Mouse (Mus musculus) MEL (cell line): Measurements from ENCODE around the gene H2-K1. TPM values are rescaled to one million over a fixed set of nuclear protein-coding genes. Genes with fewer than 3 reads are reported as not detected.

Source experiments
- DNase-seq: peaks from one replicate; pipeline ENCODE4 v3.0.0; 2011; ENCODE audit warnings: low read depth, low spot score
- H3K27ac ChIP-seq: 2 replicates; pipeline ENCODE4 v1.5.1; 2012; ENCODE audit warnings: low read depth, mild to moderate bottlenecking, control low read depth, low read length, moderate library complexity; ENCODE audit not compliant: control insufficient read depth
- H3K27me3 ChIP-seq, 2 experiments: fragments of 150-350 bp in 1 of 2; sonication (generic) in 1 of 2; 2 replicates each; pipeline ENCODE4 v1.6.1; 2012; ENCODE audit warnings: low read length in 2 of 2, mild to moderate bottlenecking in 2 of 2, improper control_type of control experiment in 1 of 2, moderate library complexity in 1 of 2; ENCODE audit not compliant: insufficient read depth in 2 of 2, control insufficient read depth in 1 of 2
- H3K36me3 ChIP-seq, 2 experiments: 2 replicates each; pipeline ENCODE4 v1.6.1; 2012 to 2014; ENCODE audit warnings: low read length in 2 of 2, improper control_type of control experiment in 1 of 2, inconsistent platforms in 1 of 2, mild to moderate bottlenecking in 1 of 2; ENCODE audit not compliant: insufficient read depth in 2 of 2, control insufficient read depth in 1 of 2
- H3K4me1 ChIP-seq, 2 experiments: fragments of 150-350 bp in 1 of 2; sonication (generic) in 1 of 2; 2 replicates each; pipeline ENCODE4 v1.6.1; 2012; ENCODE audit warnings: low read length in 2 of 2, improper control_type of control experiment in 1 of 2, mild to moderate bottlenecking in 1 of 2; ENCODE audit not compliant: insufficient read depth in 2 of 2, control insufficient read depth in 1 of 2
- H3K4me3 ChIP-seq, 2 experiments: fragments of 150-350 bp in 1 of 2; sonication (generic) in 1 of 2; 2 replicates each; pipeline ENCODE4 v1.5.1; 2012; ENCODE audit warnings: low read depth in 2 of 2, low read length in 2 of 2, mild to moderate bottlenecking in 2 of 2, moderate library complexity in 2 of 2, control low read depth in 1 of 2, improper control_type of control experiment in 1 of 2; ENCODE audit not compliant: control insufficient read depth in 1 of 2, insufficient read depth in 1 of 2
- H3K79me2 ChIP-seq: 2 replicates; pipeline ENCODE4 v1.6.1; 2012; ENCODE audit warnings: mild to moderate bottlenecking, low read length, moderate library complexity; ENCODE audit not compliant: control insufficient read depth, poor library complexity, insufficient read depth
- H3K9ac ChIP-seq: 2 replicates; pipeline ENCODE4 v1.6.1; 2012; ENCODE audit warnings: low read depth, mild to moderate bottlenecking, control low read depth, low read length, moderate library complexity; ENCODE audit not compliant: control insufficient read depth, poor library complexity, severe bottlenecking
- H3K9me3 ChIP-seq: fragments of 150-350 bp; sonication (generic); replicated peaks from 2 replicates; pipeline ENCODE4 v1.6.1; 2012; ENCODE audit warnings: mild to moderate bottlenecking, low read length, improper control_type of control experiment, moderate library complexity; ENCODE audit not compliant: insufficient read depth
- BHLHE40 ChIP-seq: IDR thresholded peaks from 2 replicates; pipeline ENCODE4 v1.6.1; 2012; ENCODE audit warnings: low read depth, mild to moderate bottlenecking, inconsistent platforms, low read length, improper control_type of control experiment, borderline replicate concordance
- CHD1 ChIP-seq: IDR thresholded peaks from 2 replicates; pipeline ENCODE4 v1.6.1; 2012; ENCODE audit warnings: low read depth, mild to moderate bottlenecking, inconsistent platforms, low read length, improper control_type of control experiment
- CTCF ChIP-seq, 3 experiments: IDR thresholded peaks in 2 of 3; conservative IDR thresholded peaks in 1 of 3; 2 replicates each; pipeline ENCODE4 v1.5.1; 2011 to 2012; ENCODE audit warnings: low read length in 3 of 3, low read depth in 2 of 3, mild to moderate bottlenecking in 2 of 3, improper control_type of control experiment in 1 of 3, inconsistent platforms in 1 of 3, mixed read lengths in 1 of 3, moderate library complexity in 1 of 3; ENCODE audit not compliant: control insufficient read depth in 1 of 3, insufficient read depth in 1 of 3, poor library complexity in 1 of 3, severe bottlenecking in 1 of 3
- EP300 ChIP-seq, 2 experiments: IDR thresholded peaks; 2 replicates each; pipeline ENCODE4 v1.6.1; 2011; ENCODE audit warnings: improper control_type of control experiment in 2 of 2, low read length in 2 of 2, low read depth in 1 of 2, mild to moderate bottlenecking in 1 of 2
- ETS1 ChIP-seq: IDR thresholded peaks from 2 replicates; pipeline ENCODE4 v1.6.1; 2012; ENCODE audit warnings: low read depth, mild to moderate bottlenecking, inconsistent platforms, low read length, improper control_type of control experiment, moderate library complexity
- HCFC1 ChIP-seq: IDR thresholded peaks from 2 replicates; pipeline ENCODE4 v1.6.1; 2012; ENCODE audit warnings: low read depth, mild to moderate bottlenecking, inconsistent platforms, low read length, improper control_type of control experiment, moderate library complexity
- KAT2A ChIP-seq: conservative IDR thresholded peaks from 2 replicates; pipeline ENCODE4 v1.6.1; 2012; ENCODE audit warnings: low read depth, low read length, improper control_type of control experiment, inconsistent platforms
- MAZ ChIP-seq: IDR thresholded peaks from 2 replicates; pipeline ENCODE4 v1.6.1; 2012; ENCODE audit warnings: low read depth, mild to moderate bottlenecking, inconsistent platforms, low read length, improper control_type of control experiment
- MEF2A ChIP-seq: IDR thresholded peaks from 2 replicates; pipeline ENCODE4 v1.6.1; 2014; ENCODE audit warnings: low read depth, mild to moderate bottlenecking, inconsistent platforms, low read length, improper control_type of control experiment; ENCODE audit not compliant: poor library complexity, insufficient replicate concordance, severe bottlenecking; ENCODE audit errors: extremely low read depth
- MXI1 ChIP-seq: IDR thresholded peaks from 2 replicates; pipeline ENCODE4 v1.6.1; 2011; ENCODE audit warnings: mild to moderate bottlenecking, low read depth, low read length, improper control_type of control experiment
- NRF1 ChIP-seq: IDR thresholded peaks from 2 replicates; pipeline ENCODE4 v1.6.1; 2014; ENCODE audit warnings: low read depth, mild to moderate bottlenecking, inconsistent platforms, low read length, improper control_type of control experiment, moderate library complexity; ENCODE audit not compliant: poor library complexity, insufficient read depth, severe bottlenecking
- POLR2A ChIP-seq, 2 experiments: IDR thresholded peaks; 2 replicates each; pipeline ENCODE4 v1.6.1; 2011 to 2012; ENCODE audit warnings: low read length in 2 of 2, mild to moderate bottlenecking in 2 of 2, control low read depth in 1 of 2, improper control_type of control experiment in 1 of 2, low read depth in 1 of 2, moderate library complexity in 1 of 2; ENCODE audit not compliant: control insufficient read depth in 1 of 2, insufficient read depth in 1 of 2, poor library complexity in 1 of 2
- POLR2AphosphoS2 ChIP-seq: IDR thresholded peaks from 2 replicates; pipeline ENCODE4 v1.6.1; 2011; ENCODE audit warnings: low read length, improper control_type of control experiment
- POLR2AphosphoS5 ChIP-seq: IDR thresholded peaks from 2 replicates; pipeline ENCODE4 v1.6.1; 2012; ENCODE audit warnings: low read depth, borderline replicate concordance, mild to moderate bottlenecking, inconsistent platforms, low read length, moderate library complexity, mixed read lengths
- RAD21 ChIP-seq: IDR thresholded peaks from 2 replicates; pipeline ENCODE4 v1.6.1; 2011; ENCODE audit warnings: mild to moderate bottlenecking, low read depth, low read length, improper control_type of control experiment
- SIN3A ChIP-seq: IDR thresholded peaks from 2 replicates; pipeline ENCODE4 v1.6.1; 2012; ENCODE audit warnings: low read length, improper control_type of control experiment, inconsistent platforms
- UBTF ChIP-seq: IDR thresholded peaks from 2 replicates; pipeline ENCODE4 v1.6.1; 2012; ENCODE audit warnings: low read depth, mild to moderate bottlenecking, inconsistent platforms, low read length, improper control_type of control experiment, moderate library complexity, borderline replicate concordance; ENCODE audit not compliant: insufficient read depth
- ZC3H11A ChIP-seq: IDR thresholded peaks from 2 replicates; pipeline ENCODE4 v1.6.1; 2012; ENCODE audit warnings: low read depth, mild to moderate bottlenecking, inconsistent platforms, low read length, improper control_type of control experiment
- ZMIZ1 ChIP-seq: IDR thresholded peaks from 2 replicates; pipeline ENCODE4 v1.6.1; 2012; ENCODE audit warnings: low read depth, mild to moderate bottlenecking, inconsistent platforms, low read length, improper control_type of control experiment, moderate library complexity
- polyA plus RNA-seq, 2 experiments: library from polyadenylated mRNA; stranded (reverse) in 1 of 2; unstranded in 1 of 2; fragments of >175 nt in 1 of 2; fragments of >200 nt in 1 of 2; gene quantifications; 2 replicates each; pipeline versions ENCODE4 v1.2.1 to v1.2.4; 2012; ENCODE audit warnings: low replicate concordance in 2 of 2, low read depth in 1 of 2; ENCODE audit not compliant: insufficient read length in 2 of 2, insufficient read depth in 1 of 2, missing spikeins in 1 of 2
- total RNA-seq: library from RNA; depleted of rRNA; stranded (reverse); fragments of 300-350 nt; gene quantifications from 2 replicates; pipeline ENCODE4 v1.2.3, GENCODE M21; 2012

H2-K1 gene
- total and polyA plus RNA-seq, 3 experiments: 81.1 to 113 TPM; not detected in 1

DNA sequence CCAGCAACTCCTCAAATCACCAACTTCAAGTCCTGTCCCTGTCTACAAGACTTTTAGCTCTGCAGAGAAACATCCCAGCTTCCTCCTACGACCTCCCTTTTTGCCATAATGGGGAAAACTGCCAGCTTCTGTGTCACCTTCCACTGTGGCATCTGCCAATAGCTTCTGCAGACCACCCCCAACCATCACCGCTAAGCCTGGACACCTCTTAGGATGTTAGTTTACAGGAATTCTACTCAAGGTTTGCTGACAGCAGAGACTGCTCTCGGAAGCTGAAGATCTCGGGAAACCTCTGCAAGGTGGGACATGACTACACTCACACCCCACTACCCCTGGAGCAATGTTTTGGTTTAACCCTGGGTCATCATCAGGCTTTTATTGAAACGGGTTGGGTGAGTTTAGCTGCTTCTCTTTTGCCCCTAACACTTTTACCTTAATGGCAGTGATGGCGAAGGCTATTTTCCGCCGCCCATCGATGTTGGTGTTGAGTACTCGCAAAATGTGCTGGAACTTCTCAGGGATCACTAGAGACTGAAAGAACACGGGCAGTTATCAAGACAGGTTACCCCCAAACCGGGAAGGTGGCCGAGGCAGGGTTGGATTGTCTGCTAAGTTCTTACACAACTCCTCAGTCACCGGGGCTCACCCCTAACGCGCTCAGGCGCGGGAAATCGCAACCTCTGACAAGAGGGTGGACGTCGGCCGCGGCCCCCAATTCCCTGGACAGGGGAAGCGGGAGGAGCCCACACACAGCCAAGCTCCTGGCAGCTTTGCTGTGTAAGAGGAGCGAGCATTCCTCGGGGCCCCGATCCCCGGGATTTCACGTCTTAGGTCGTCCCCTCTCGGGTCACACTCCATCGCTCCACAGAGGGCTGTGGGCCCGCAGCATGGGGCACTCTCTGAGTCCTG, 45.2 kb downstream of the H2-K1 start:
- Histone ChIP-seq H3K36me3 (peaks cover 10 to 18% of the 10 kb centered on the region in 2 experiments), H3K79me2 (peaks cover 40% of the 10 kb centered on the region), H3K9me3 (no peaks in the 10 kb centered on the region), H3K27ac (peak overlapping the region; percentile 85), H3K9ac (peak overlapping the region; percentile 99), H3K27me3 (no peaks in the 10 kb centered on the region), H3K4me3 (peak overlapping the region; percentile 82 to 87), H3K4me1 (peaks cover 0 to 13% of the 10 kb centered on the region in 2 experiments; a peak in 2 of 4 replicates)
- no peak for DNase-seq
- TF ChIP-seq RAD21 (no peak), POLR2AphosphoS2 (0 out of 2 replicates have a peak, but pooled peaks have one; percentile 48), EP300 (IDR thresholded peaks at IDR 0.05; ENCODE audit: low read depth in 1 of 2, low read length in 2 of 2) (no peak), MEF2A (no peak), CHD1 (peak; percentile 88; the same call in 1 of the 2 replicates), BHLHE40 (no peak), POLR2AphosphoS5 (0 out of 2 replicates have a peak, but pooled peaks have one; percentile 27), ZMIZ1 (no peak), KAT2A (no peak), UBTF (no peak), MAZ (no peak), ETS1 (no peak), SIN3A (peak; percentile 26; the same call in 1 of the 2 replicates), MXI1 (peak; percentile 29; the same call in 1 of the 2 replicates), CTCF (IDR thresholded peaks at IDR 0.05 in 2 of 3, conservative IDR thresholded peaks at IDR 0.05 in 1 of 3; ENCODE audit: control insufficient read depth in 1 of 3, insufficient read depth in 1 of 3, low read depth in 2 of 3, low read length in 3 of 3, poor library complexity in 1 of 3, severe bottlenecking in 1 of 3) (no peak)
- TF ChIP-seq, all 39 proteins: peak for 5

DNA sequence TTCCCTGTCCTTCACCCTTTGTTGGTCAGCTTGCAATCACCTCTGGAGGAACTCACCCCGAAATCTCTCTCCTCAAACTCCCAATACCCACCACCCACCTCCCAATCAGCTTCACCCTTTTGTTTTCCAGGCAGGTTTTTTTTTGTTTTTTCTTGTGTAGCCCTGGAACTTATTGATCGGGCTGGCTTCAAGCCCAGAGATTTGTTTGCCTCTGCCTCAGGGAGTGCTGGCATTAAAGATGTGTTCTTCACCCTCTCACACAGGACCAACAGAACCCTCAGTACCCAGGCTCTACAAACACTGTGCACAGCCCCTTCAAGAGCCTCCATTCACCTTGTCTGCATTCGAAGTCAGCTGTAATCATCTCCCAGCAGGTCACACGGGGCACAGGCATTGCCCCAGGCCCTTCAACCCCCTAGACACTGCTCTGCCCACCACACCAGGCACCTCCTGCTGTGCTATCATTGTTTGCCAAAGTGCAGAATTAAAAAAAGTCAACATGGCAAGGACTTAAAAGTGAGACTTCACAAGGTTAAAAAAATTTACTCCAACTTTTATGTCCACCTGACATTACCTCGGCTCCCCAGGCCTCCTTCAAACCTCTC, 46.1 kb downstream of the H2-K1 start:
- peaks cover 40% of the 10 kb centered on the region for H3K79me2 ChIP-seq
- H3K4me1 ChIP-seq: peaks cover 0 to 13% of the 10 kb centered on the region in 2 experiments; a peak in 2 of 4 replicates
- peak overlapping the region; percentile 99 for H3K9ac ChIP-seq
- peaks cover 10 to 18% of the 10 kb centered on the region in 2 experiments for H3K36me3 ChIP-seq
- no peaks in the 10 kb centered on the region for H3K9me3 ChIP-seq
- peak overlapping the region; percentile 82 to 87 for H3K4me3 ChIP-seq
- no peak for DNase-seq
- H3K27ac ChIP-seq: peak overlapping the region; percentile 85
- H3K27me3 ChIP-seq: no peaks in the 10 kb centered on the region
- TF ChIP-seq POLR2A (IDR thresholded peaks at IDR 0.05; ENCODE audit: control insufficient read depth in 1 of 2, insufficient read depth in 1 of 2, low read depth in 1 of 2, low read length in 2 of 2, poor library complexity in 1 of 2) (no peak), MXI1 (no peak), KAT2A (no peak), ZC3H11A (no peak), SIN3A (no peak), HCFC1 (no peak), NRF1 (no peak)
- TF ChIP-seq, all 39 proteins: peak for 0
